Mouse (Mus musculus): ENCODE results near the gene Tmcc1. TPM values are rescaled to one million over a fixed set of nuclear protein-coding genes. Genes with fewer than 3 reads are reported as not detected.
"Not testable (repeated sequence)": the region's sequence is repeated elsewhere in the genome, so short reads cannot be mapped to it uniquely, and the experiment has no call there.

Tmcc1 gene
- polyA plus RNA-seq, 1 experiment, result 20.5 TPM

DNA sequence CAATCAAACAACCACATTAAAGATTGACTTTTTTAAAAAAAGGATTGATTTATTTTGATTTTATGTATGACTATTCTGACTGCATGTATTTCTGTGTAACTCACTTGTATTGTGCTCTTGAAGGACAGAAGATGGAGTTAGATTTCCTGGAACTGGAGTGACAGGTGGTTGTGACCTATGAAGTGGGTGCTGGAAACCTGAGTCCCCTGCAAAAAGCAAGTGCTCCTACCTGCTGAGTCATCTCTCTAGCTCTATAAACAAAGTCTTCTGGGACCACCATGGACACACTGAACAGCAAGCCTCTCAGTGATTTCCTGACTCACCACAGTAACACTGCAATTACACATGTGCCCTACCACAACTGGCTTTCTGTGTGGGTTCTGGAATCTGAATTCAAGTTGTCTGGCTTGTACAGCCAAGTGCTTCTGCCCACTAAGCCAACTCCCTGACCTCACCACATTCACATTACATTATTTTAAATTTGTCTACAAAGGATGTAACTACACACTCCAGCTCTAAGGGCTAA is 65.3 kb downstream of the Tmcc1 start:
- no peak overlapping the region for H3K4me3 ChIP-seq (ENCODE audit: low read depth, low read length)
- no peaks in the 10 kb centered on the region for H3K4me1 ChIP-seq (ENCODE audit: control insufficient read depth, insufficient read depth, low read length)
- no peak overlapping the region for H3K27ac ChIP-seq (ENCODE audit: insufficient read depth, low read length)
- no peak overlapping the region for H3K9ac ChIP-seq (ENCODE audit: low read depth, poor library complexity, severe bottlenecking)
- H3K27me3 ChIP-seq (ENCODE audit: control insufficient read depth, insufficient read depth, low read length, poor library complexity, severe bottlenecking), result no peaks in the 10 kb centered on the region
- H3K36me3 ChIP-seq (ENCODE audit: control insufficient read depth, insufficient read depth, low read length, poor library complexity, severe bottlenecking), result no peaks in the 10 kb centered on the region
- TF ChIP-seq EP300 (IDR thresholded peaks at IDR 0.05; ENCODE audit: insufficient read depth, low read depth, low read length) (no peak), CTCF (IDR thresholded peaks at IDR 0.05; ENCODE audit: low read depth, low read length) (no peak), POLR2A (IDR thresholded peaks at IDR 0.05; ENCODE audit: insufficient read depth, low read length) (no peak)
- H3K9me3 ChIP-seq (replicated peaks; ENCODE audit: control insufficient read depth, insufficient read depth, low read length, poor library complexity, severe bottlenecking), result no peaks in the 10 kb centered on the region

DNA sequence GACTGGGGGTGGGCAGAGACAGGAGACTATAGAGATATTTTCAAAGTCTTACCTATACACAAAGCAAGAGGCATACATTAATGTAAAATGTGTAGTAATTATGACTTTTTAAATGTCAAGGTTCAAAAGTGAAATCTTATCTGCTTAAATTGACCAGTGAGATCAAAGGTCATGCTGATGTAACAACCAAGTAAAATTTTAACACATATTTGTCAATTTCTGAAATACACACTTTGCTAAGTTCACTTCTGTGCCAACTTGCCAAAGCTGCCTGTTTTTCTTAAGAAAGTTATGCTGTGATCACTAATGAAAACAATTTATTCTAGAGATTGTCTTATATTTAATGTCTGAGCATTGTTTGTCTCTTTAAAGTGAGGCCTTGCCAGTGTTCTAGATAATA is 66.7 kb downstream of the Tmcc1 start:
- no peaks in the 10 kb centered on the region for H3K27me3 ChIP-seq (ENCODE audit: control insufficient read depth, insufficient read depth, low read length, poor library complexity, severe bottlenecking)
- H3K36me3 ChIP-seq (ENCODE audit: control insufficient read depth, insufficient read depth, low read length, poor library complexity, severe bottlenecking), result no peaks in the 10 kb centered on the region
- H3K27ac ChIP-seq (ENCODE audit: insufficient read depth, low read length), result no peak overlapping the region
- no peak overlapping the region for H3K4me3 ChIP-seq (ENCODE audit: low read depth, low read length)
- H3K4me1 ChIP-seq (ENCODE audit: control insufficient read depth, insufficient read depth, low read length), result no peaks in the 10 kb centered on the region
- no peak overlapping the region for H3K9ac ChIP-seq (ENCODE audit: low read depth, poor library complexity, severe bottlenecking)
- H3K9me3 ChIP-seq (replicated peaks; ENCODE audit: control insufficient read depth, insufficient read depth, low read length, poor library complexity, severe bottlenecking), result no peaks in the 10 kb centered on the region
- no peak for TF ChIP-seq CTCF (IDR thresholded peaks at IDR 0.05; ENCODE audit: low read depth, low read length)
- no peak for TF ChIP-seq EP300 (IDR thresholded peaks at IDR 0.05; ENCODE audit: insufficient read depth, low read depth, low read length)
- no peak for TF ChIP-seq POLR2A (IDR thresholded peaks at IDR 0.05; ENCODE audit: insufficient read depth, low read length)

DNA sequence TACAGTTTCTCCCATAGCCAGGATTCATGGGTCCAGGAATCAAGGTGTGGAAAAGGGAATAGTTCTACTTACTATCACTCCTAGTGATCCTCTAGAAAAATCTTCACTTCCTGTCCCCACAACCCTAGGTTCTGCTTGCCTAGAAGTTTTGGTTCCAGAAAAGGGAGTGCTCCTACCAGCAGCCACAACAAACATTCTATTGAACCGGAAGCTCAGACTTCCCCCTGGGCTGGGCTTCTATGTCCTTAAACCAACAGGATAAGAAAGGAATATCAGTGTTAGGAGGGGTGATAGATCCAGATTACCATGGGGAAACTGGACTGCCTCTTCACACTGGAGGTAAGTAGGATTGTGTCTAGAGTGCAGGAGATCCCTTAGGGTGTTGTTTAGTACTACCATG is 70.4 kb downstream of the Tmcc1 start:
- Histone ChIP-seq H3K27ac (ENCODE audit: insufficient read depth, low read length) (no peak overlapping the region), H3K27me3 (ENCODE audit: control insufficient read depth, insufficient read depth, low read length, poor library complexity, severe bottlenecking) (no peaks in the 10 kb centered on the region), H3K9ac (ENCODE audit: low read depth, poor library complexity, severe bottlenecking) (no peak overlapping the region), H3K9me3 (replicated peaks; ENCODE audit: control insufficient read depth, insufficient read depth, low read length, poor library complexity, severe bottlenecking) (no peaks in the 10 kb centered on the region), H3K36me3 (ENCODE audit: control insufficient read depth, insufficient read depth, low read length, poor library complexity, severe bottlenecking) (no peaks in the 10 kb centered on the region), H3K4me3 (ENCODE audit: low read depth, low read length) (no peak overlapping the region), H3K4me1 (ENCODE audit: control insufficient read depth, insufficient read depth, low read length) (no peaks in the 10 kb centered on the region)
- TF ChIP-seq EP300 (IDR thresholded peaks at IDR 0.05; ENCODE audit: insufficient read depth, low read depth, low read length), result no peak
- TF ChIP-seq CTCF (IDR thresholded peaks at IDR 0.05; ENCODE audit: low read depth, low read length), result no peak
- TF ChIP-seq POLR2A (IDR thresholded peaks at IDR 0.05; ENCODE audit: insufficient read depth, low read length), result no peak

GRCm38 (mm10) chr6:116119669-116120068 is 73.6 kb downstream of the Tmcc1 start:
- Histone ChIP-seq H3K27ac (ENCODE audit: insufficient read depth, low read length) (no peak overlapping the region), H3K9me3 (replicated peaks; ENCODE audit: control insufficient read depth, insufficient read depth, low read length, poor library complexity, severe bottlenecking) (no peaks in the 10 kb centered on the region), H3K27me3 (ENCODE audit: control insufficient read depth, insufficient read depth, low read length, poor library complexity, severe bottlenecking) (no peaks in the 10 kb centered on the region), H3K9ac (ENCODE audit: low read depth, poor library complexity, severe bottlenecking) (no peak overlapping the region), H3K4me3 (ENCODE audit: low read depth, low read length) (no peak overlapping the region), H3K4me1 (ENCODE audit: control insufficient read depth, insufficient read depth, low read length) (no peaks in the 10 kb centered on the region), H3K36me3 (ENCODE audit: control insufficient read depth, insufficient read depth, low read length, poor library complexity, severe bottlenecking) (no peaks in the 10 kb centered on the region)
- TF ChIP-seq POLR2A (IDR thresholded peaks at IDR 0.05; ENCODE audit: insufficient read depth, low read length) (no peak), EP300 (IDR thresholded peaks at IDR 0.05; ENCODE audit: insufficient read depth, low read depth, low read length) (no peak), CTCF (IDR thresholded peaks at IDR 0.05; ENCODE audit: low read depth, low read length) (no peak)

GRCm38 (mm10) chr6:116116634-116117033 is 76.7 kb downstream of the Tmcc1 start:
- H3K4me1 ChIP-seq (ENCODE audit: control insufficient read depth, insufficient read depth, low read length), result not testable (repeated sequence)

GRCm38 (mm10) chr6:116110588-116110987 is 82.7 kb downstream of the Tmcc1 start:
- TF ChIP-seq EP300 (IDR thresholded peaks at IDR 0.05; ENCODE audit: insufficient read depth, low read depth, low read length) (no peak), CTCF (IDR thresholded peaks at IDR 0.05; ENCODE audit: low read depth, low read length) (no peak), POLR2A (IDR thresholded peaks at IDR 0.05; ENCODE audit: insufficient read depth, low read length) (no peak)
- Histone ChIP-seq H3K36me3 (ENCODE audit: control insufficient read depth, insufficient read depth, low read length, poor library complexity, severe bottlenecking) (no peaks in the 10 kb centered on the region), H3K4me3 (ENCODE audit: low read depth, low read length) (no peak overlapping the region)

More at GRCm38 (mm10) chr6:116116634-116117033, 76.7 kb downstream of the Tmcc1 start:
- H3K9ac ChIP-seq (ENCODE audit: low read depth, poor library complexity, severe bottlenecking); H3K4me3 ChIP-seq (ENCODE audit: low read depth, low read length); H3K9me3 ChIP-seq (replicated peaks; ENCODE audit: control insufficient read depth, insufficient read depth, low read length, poor library complexity, severe bottlenecking); H3K36me3 ChIP-seq (ENCODE audit: control insufficient read depth, insufficient read depth, low read length, poor library complexity, severe bottlenecking); H3K27ac ChIP-seq (ENCODE audit: insufficient read depth, low read length); H3K27me3 ChIP-seq (ENCODE audit: control insufficient read depth, insufficient read depth, low read length, poor library complexity, severe bottlenecking): not testable (repeated sequence)

More at GRCm38 (mm10) chr6:116110588-116110987, 82.7 kb downstream of the Tmcc1 start:
- Histone ChIP-seq H3K27ac (ENCODE audit: insufficient read depth, low read length) (no peak overlapping the region), H3K4me1 (ENCODE audit: control insufficient read depth, insufficient read depth, low read length) (no peaks in the 10 kb centered on the region), H3K27me3 (ENCODE audit: control insufficient read depth, insufficient read depth, low read length, poor library complexity, severe bottlenecking) (no peaks in the 10 kb centered on the region), H3K9me3 (replicated peaks; ENCODE audit: control insufficient read depth, insufficient read depth, low read length, poor library complexity, severe bottlenecking) (no peaks in the 10 kb centered on the region), H3K9ac (ENCODE audit: low read depth, poor library complexity, severe bottlenecking) (no peak overlapping the region)
